Mouse (Mus musculus): ENCODE measurements around the gene Sec16a. TPM values are rescaled to one million over a fixed set of nuclear protein-coding genes. Genes with fewer than 3 reads are reported as not detected.
"Not testable (repeated sequence)": the region's sequence is repeated elsewhere in the genome, so short reads cannot be mapped to it uniquely, and the experiment has no call there.

The Sec16a gene
- polyA plus RNA-seq, 2 experiments from 2014 or later, result 24.8 to 31.7 TPM

DNA sequence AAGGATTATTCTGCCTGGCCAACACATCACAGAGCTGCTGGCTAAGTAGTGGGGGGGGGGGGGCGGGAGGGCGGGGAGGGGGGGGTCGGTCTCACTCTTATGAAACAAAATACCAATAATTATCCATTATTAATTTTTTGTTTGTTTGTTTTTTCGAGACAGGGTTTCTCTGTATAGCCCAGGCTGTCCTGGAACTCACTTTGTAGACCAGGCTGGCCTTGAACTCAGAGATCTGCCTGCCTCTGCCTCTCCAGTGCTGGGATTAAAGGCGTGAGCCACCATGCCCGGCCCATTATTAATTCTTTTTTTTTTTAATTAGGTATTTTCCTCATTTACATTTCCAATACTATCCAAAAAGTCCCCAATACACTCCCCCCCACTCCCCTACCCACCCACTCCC, 64.1 kb downstream of the Sec16a start:
- not testable (repeated sequence) for ATAC-seq

DNA sequence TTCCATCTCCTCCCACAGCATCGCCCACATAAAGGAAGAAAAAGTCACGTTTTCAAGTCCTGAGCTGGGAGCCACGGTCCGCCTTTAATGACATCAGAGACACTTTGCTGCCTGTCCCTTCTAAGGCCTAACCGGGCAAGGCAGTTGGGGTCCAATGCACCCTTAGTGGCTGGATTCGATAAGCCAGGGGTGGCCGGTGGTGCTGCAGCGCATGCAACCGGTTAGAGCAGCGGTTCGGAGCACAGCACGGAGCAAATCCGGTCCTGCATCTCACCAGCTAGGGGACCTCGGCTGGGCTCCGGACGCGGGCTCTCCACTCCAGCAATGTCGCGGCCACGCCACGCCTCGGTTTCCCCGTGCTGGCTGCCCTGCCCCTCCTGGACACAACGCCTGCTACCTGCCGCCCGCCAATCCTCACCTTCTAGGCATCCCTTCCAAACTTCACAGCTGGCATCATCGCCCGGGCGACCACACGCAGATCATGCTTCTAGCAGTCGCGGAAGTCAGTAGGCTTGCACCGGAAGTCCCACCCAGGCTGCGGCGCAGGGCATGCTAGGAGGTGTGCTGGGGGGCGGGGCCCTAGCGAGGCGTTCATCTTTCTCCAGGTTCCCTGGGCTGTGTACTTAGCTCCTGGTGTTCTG, 64.8 kb downstream of the Sec16a start, which contains the start of gene Snapc4:
Gene Snapc4 (minus strand): TSS at position 523 of the 641 bp plus-strand sequence.
- ATAC-seq, result peak; percentile 100

DNA sequence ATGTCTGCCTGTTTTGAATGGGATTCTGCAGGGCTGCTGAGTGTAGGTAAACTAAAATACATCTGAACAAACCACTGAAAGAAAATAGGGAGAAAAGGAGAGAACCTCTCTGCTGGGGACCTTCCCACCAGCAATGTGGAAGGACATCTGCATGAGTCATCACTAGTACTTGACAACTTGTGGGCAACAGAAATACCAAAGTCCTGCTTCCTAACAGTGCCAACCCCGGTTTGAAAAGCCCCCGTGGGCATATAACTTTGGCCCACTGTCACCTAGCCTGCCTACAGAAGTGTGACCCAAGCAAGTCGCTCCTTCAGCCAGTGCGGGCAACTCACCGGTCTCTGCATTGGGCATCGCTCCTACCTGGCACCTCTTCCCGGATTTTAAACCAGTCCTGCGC, 72.6 kb downstream of the Sec16a start:
- no peak for ATAC-seq

DNA sequence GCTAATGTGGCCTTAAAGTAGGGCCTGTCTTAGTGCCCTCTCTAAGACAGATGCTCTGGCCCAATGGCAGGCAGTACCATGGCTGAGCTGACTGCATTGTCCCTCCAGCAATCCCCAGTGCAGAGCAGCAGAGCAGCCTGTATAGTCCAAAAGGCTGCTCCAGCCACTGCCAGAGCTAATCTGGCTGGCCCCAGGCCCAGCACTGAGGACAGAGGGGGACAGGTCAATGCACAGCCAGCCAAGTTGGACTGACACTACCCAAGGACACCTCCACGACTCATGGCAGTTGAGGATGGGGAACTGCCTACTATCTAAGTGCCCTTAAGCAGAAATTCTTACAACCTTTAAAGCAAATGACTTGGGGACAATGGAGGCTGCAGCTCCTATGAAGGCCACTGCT, 76.4 kb downstream of the Sec16a start:
- ATAC-seq, result no peak

DNA sequence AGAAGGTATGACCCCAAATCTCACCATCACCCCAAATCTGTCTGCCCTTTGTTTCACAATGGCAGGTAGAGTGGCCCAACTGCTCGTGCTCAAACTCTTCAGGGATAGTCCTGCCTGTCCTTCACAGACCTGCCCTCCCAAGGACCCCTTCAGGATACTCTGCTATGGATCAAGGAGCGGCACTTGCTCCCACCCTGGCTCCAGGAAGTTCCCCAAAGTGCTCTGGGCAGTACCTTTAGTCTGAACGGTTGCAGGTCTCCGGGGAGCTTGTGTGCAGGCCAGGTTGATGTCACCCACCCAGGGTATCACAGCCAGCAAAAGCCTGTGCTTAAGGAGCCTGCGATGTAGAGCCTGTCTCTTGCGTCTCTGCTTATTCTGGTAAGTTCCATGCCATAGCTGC, 77.1 kb downstream of the Sec16a start:
- no peak for ATAC-seq

DNA sequence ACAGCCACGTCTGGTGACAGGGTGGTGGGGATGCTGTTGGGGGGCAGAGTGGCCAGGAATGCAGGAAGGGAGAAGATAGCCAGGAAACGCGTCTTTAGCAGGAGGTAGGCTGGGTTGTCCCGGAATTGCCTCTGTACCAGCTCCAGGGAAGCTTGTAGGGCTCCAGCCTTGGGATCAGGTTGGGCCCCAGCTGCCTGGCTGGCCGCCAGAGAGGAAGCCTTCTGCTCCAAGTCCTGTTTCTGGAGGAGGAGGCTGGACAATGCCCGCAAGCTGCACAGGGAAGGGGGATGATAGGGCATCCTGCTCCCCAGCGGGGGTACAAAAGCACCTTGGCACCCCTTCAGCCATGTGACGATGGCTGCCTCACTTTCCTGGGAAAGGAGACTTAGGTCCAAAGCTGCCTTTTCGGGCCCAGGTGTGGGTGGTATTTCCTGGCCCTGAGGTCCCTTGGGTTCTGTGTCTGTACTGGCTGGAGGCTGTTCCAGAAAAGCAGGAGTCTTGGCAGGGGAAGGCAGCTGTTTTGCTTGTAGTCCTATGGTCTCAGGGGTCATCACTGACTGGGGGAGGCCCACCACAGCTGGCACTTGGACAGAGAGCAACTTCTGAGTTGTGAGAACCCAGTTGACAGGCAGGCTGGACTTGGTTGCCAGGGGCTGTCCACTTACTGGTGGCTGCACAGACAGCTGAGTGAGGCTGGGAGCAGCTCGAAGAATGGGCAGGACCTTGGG, 80.1 kb downstream of the Sec16a start:
- no peak for ATAC-seq

DNA sequence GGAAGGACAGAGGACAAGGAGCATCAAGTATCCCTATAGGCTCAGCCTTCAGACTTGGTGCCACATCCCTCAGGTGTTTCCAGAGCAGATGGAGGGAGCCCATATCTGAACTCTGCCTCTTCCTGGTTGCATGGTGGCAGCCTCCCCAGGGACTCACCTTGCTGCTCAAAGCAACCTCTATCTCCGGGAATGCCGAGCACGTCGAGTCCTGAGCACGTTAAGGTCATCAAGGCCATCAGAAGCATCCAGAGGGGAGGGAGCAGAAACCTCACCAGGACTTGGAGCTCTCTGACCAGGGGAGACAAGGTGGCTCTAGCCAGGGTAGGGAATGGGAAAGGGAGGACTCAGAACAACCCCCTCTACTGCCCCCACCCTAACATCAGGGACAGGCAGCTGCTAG, 81.5 kb downstream of the Sec16a start:
- ATAC-seq, result no peak

DNA sequence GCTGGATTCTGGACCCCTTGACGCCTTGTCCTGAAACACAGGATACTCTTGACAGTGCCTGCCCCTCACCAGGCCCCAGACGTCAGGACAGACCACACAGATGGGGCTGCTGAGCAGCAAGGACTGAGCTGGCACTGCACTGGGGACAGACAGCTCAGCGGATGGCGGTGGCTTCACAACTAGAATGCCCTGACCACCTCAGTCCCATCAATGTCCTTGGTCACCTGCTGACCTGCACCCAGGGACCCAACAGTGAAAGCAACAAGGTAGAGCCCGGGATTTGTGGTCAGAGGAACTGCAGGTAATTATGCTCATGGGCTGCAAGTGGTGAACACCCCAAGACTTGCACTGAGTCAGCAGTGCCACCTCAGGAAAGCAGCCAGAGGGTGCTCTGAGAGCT, 82.0 kb downstream of the Sec16a start:
- no peak for ATAC-seq

DNA sequence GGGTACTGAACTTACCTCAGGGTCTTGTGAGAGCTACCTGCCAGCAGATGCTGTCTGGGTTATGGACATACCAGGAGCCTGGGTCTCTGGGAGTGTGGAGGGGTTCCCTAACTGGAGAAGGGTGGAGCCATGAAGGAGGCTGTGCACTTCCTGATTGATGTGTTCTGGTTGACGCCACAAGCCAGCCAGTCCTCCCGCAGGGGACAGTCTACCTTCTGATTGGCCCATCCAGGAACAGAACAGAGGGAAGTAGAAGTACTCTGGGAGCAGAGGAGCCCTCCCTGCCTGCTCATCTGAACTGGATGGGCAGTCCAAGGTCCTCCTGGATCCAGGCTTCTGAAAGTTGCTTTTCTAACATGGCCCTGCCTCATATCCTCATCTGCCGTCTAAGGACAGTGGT, 84.2 kb downstream of the Sec16a start, which contains the start of gene Card9:
Gene Card9 (minus strand): TSS at position 147 of the 400 bp plus-strand sequence.
- ATAC-seq, result no peak

DNA sequence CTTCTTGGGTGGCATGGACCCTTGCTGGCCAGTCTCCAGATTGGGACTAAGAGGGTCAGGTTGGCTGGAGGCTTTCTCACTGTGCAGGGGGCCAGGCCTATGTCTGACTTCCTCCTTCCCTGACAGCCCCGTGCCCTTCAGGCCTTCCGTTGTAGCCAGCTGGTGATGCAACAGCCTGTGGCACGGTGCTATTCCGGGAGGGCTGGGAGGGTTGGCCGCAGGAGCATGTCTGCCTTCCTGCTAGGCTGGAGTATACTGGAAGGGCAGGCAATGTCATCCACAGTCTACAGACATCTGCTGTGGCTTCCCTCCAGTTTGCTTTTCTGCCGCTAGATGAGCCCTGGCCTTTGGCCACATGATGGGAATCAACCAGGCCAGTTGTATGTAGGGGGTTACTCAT, 85.0 kb downstream of the Sec16a start:
- ATAC-seq, result no peak

Other genes with a start within 250 kb of the Sec16a start
- gene Lhx3, start 236.9 kb downstream of the Sec16a start, polyA plus RNA-seq (2017; shearing (Covaris generic)), result not detected
- gene Qsox2, start 207.7 kb downstream of the Sec16a start, polyA plus RNA-seq (2017; shearing (Covaris generic)), result 1 to 10 TPM; 2.0 to 2.1 TPM
- not detected for gene Ccdc187, start 150.7 kb downstream of the Sec16a start, polyA plus RNA-seq (2017; shearing (Covaris generic))
- gene Gpsm1, start 129.7 kb downstream of the Sec16a start, polyA plus RNA-seq (2017; shearing (Covaris generic)), result 1 to 10 TPM; 3.3 to 4.9 TPM
- 1 to 10 TPM; 6.4 to 7.1 TPM for gene Dnlz, start 93.1 kb downstream of the Sec16a start, polyA plus RNA-seq (2017; shearing (Covaris generic))
- under 1 TPM; 0.65 to 0.85 TPM for gene Card9, start 84.3 kb downstream of the Sec16a start, polyA plus RNA-seq (2017; shearing (Covaris generic))
- gene Snapc4, start 64.6 kb downstream of the Sec16a start, polyA plus RNA-seq (2017; shearing (Covaris generic)), result 10 to 100 TPM; 25.6 to 56.4 TPM
- 10 to 100 TPM; 38.2 to 38.9 TPM for gene Entr1, start 55.9 kb downstream of the Sec16a start, polyA plus RNA-seq (2017; shearing (Covaris generic))
- 100 to 1,000 TPM in 1 of 2 experiments, 10 to 100 TPM in 1; 84.7 to 128 TPM for gene Pmpca, start 55.9 kb downstream of the Sec16a start, polyA plus RNA-seq (2017; shearing (Covaris generic))
- 10 to 100 TPM in 1 of 2 experiments, 1 to 10 TPM in 1; 9.7 to 17.9 TPM for gene Inpp5e, start 36.0 kb downstream of the Sec16a start, polyA plus RNA-seq (2017; shearing (Covaris generic))
- 10 to 100 TPM; 21.9 to 33.0 TPM for gene Notch1, start 71.4 kb upstream of the Sec16a start, polyA plus RNA-seq (2017; shearing (Covaris generic))
- not detected for gene Egfl7, start 134.8 kb upstream of the Sec16a start, polyA plus RNA-seq (2017; shearing (Covaris generic))
- not detected for gene Gm20532, start 141.4 kb upstream of the Sec16a start, polyA plus RNA-seq (2017; shearing (Covaris generic))
- 1 to 10 TPM; 5.8 to 7.7 TPM for gene Agpat2, start 159.2 kb upstream of the Sec16a start, polyA plus RNA-seq (2017; shearing (Covaris generic))
- 1 to 10 TPM; 1.5 to 2.6 TPM for gene Fam69b, start 183.2 kb upstream of the Sec16a start, polyA plus RNA-seq (2017; shearing (Covaris generic))
- gene Lcn4, start 226.1 kb upstream of the Sec16a start, polyA plus RNA-seq (2017; shearing (Covaris generic)), result under 1 TPM in 1 of 2 experiments, not detected in 1; 0.92 TPM